Mouse (Mus musculus): ENCODE measurements around the gene Sycp2l. TPM values are rescaled to one million over a fixed set of nuclear protein-coding genes. Genes with fewer than 3 reads are reported as not detected.
"Not testable (repeated sequence)": the region's sequence is repeated elsewhere in the genome, so short reads cannot be mapped to it uniquely, and the experiment has no call there.

The Sycp2l gene
- polyA plus RNA-seq, 1 experiment from 2014 or later = not detected

GRCm38 (mm10) chr13:41153146-41153545 is 39.0 kb downstream of the Sycp2l start:
- H3K4me1 ChIP-seq (replicated peaks; ENCODE audit: control insufficient read depth, insufficient read depth, low read length) = no peaks in the 10 kb centered on the region
- WGBS = 82% methylated on average over 11 of the region's 11 CpGs
- no peak overlapping the region for H3K4me2 ChIP-seq (replicated peaks; ENCODE audit: low read depth, low read length)
- ATAC-seq (ENCODE audit: low FRiP score) (no peak), DNase-seq (ENCODE audit: low spot score) (no peak)
- H3K36me3 ChIP-seq (ENCODE audit: control insufficient read depth, insufficient read depth, low read length) = no peaks in the 10 kb centered on the region
- no peak overlapping the region for H3K9ac ChIP-seq (ENCODE audit: low read depth, low read length)
- H3K9me3 ChIP-seq (ENCODE audit: control insufficient read depth, low read length) = no peaks in the 10 kb centered on the region
- H3K4me3 ChIP-seq (ENCODE audit: low read depth, low read length) = no peak overlapping the region
- no peaks in the 10 kb centered on the region for H3K27me3 ChIP-seq (ENCODE audit: control insufficient read depth, insufficient read depth, low read length)
- no peak overlapping the region for H3K27ac ChIP-seq (ENCODE audit: low read depth, low read length)

- 66% methylated on average over 5 of the region's 5 CpGs for WGBS
- ATAC-seq (ENCODE audit: low FRiP score) = no peak
- DNase-seq (ENCODE audit: low spot score) = no peak
Observed at GRCm38 (mm10) chr13:41158426-41158825, 44.3 kb downstream of the Sycp2l start.

GRCm38 (mm10) chr13:41187886-41188285 is 73.8 kb downstream of the Sycp2l start:
- ATAC-seq (ENCODE audit: low FRiP score) (no peak), DNase-seq (ENCODE audit: low spot score) (no peak)
- Histone ChIP-seq H3K36me3 (ENCODE audit: control insufficient read depth, insufficient read depth, low read length) (0 out of 2 replicates have a peak, but pooled peaks cover 2% of the 10 kb centered on the region), H3K27ac (ENCODE audit: low read depth, low read length) (no peak overlapping the region), H3K27me3 (ENCODE audit: control insufficient read depth, insufficient read depth, low read length) (no peaks in the 10 kb centered on the region), H3K9me3 (ENCODE audit: control insufficient read depth, low read length) (no peaks in the 10 kb centered on the region), H3K4me3 (ENCODE audit: low read depth, low read length) (no peak overlapping the region), H3K9ac (ENCODE audit: low read depth, low read length) (no peak overlapping the region), H3K4me1 (replicated peaks; ENCODE audit: control insufficient read depth, insufficient read depth, low read length) (no peaks in the 10 kb centered on the region), H3K4me2 (replicated peaks; ENCODE audit: low read depth, low read length) (no peak overlapping the region)
- 81% methylated on average over 6 of the region's 6 CpGs for WGBS

More at GRCm38 (mm10) chr13:41158426-41158825, 44.3 kb downstream of the Sycp2l start:
- Histone ChIP-seq H3K27me3 (ENCODE audit: control insufficient read depth, insufficient read depth, low read length) (no peaks in the 10 kb centered on the region), H3K9me3 (ENCODE audit: control insufficient read depth, low read length) (no peaks in the 10 kb centered on the region), H3K27ac (ENCODE audit: low read depth, low read length) (no peak overlapping the region), H3K9ac (ENCODE audit: low read depth, low read length) (no peak overlapping the region), H3K4me2 (replicated peaks; ENCODE audit: low read depth, low read length) (no peak overlapping the region), H3K36me3 (ENCODE audit: control insufficient read depth, insufficient read depth, low read length) (no peaks in the 10 kb centered on the region), H3K4me1 (replicated peaks; ENCODE audit: control insufficient read depth, insufficient read depth, low read length) (no peaks in the 10 kb centered on the region), H3K4me3 (ENCODE audit: low read depth, low read length) (no peak overlapping the region)

- Histone ChIP-seq H3K4me2 (replicated peaks; ENCODE audit: low read depth, low read length) (no peak overlapping the region), H3K36me3 (ENCODE audit: control insufficient read depth, insufficient read depth, low read length) (no peaks in the 10 kb centered on the region), H3K27ac (ENCODE audit: low read depth, low read length) (no peak overlapping the region), H3K27me3 (ENCODE audit: control insufficient read depth, insufficient read depth, low read length) (no peaks in the 10 kb centered on the region), H3K9ac (ENCODE audit: low read depth, low read length) (no peak overlapping the region), H3K4me3 (ENCODE audit: low read depth, low read length) (no peak overlapping the region), H3K4me1 (replicated peaks; ENCODE audit: control insufficient read depth, insufficient read depth, low read length) (no peaks in the 10 kb centered on the region), H3K9me3 (ENCODE audit: control insufficient read depth, low read length) (no peaks in the 10 kb centered on the region)
- ATAC-seq (ENCODE audit: low FRiP score) (no peak), DNase-seq (ENCODE audit: low spot score) (no peak)
- 67% methylated on average over 3 of the region's 3 CpGs for WGBS
Observed at GRCm38 (mm10) chr13:41195640-41196333, 81.7 kb downstream of the Sycp2l start.

- H3K9me3 ChIP-seq (ENCODE audit: control insufficient read depth, low read length) = no peaks in the 10 kb centered on the region
- 86% methylated on average over 2 of the region's 2 CpGs for WGBS
- H3K4me2 ChIP-seq (replicated peaks; ENCODE audit: low read depth, low read length) = no peak overlapping the region
- H3K4me3 ChIP-seq (ENCODE audit: low read depth, low read length) = no peak overlapping the region
- no peaks in the 10 kb centered on the region for H3K4me1 ChIP-seq (replicated peaks; ENCODE audit: control insufficient read depth, insufficient read depth, low read length)
- DNase-seq (ENCODE audit: low spot score) (no peak), ATAC-seq (ENCODE audit: low FRiP score) (no peak)
- H3K36me3 ChIP-seq (ENCODE audit: control insufficient read depth, insufficient read depth, low read length) = no peaks in the 10 kb centered on the region
- H3K27ac ChIP-seq (ENCODE audit: low read depth, low read length) = no peak overlapping the region
- H3K9ac ChIP-seq (ENCODE audit: low read depth, low read length) = no peak overlapping the region
- no peaks in the 10 kb centered on the region for H3K27me3 ChIP-seq (ENCODE audit: control insufficient read depth, insufficient read depth, low read length)
Observed at GRCm38 (mm10) chr13:41200861-41201260, 86.8 kb downstream of the Sycp2l start.

- Histone ChIP-seq H3K27me3 (ENCODE audit: control insufficient read depth, insufficient read depth, low read length) (no peaks in the 10 kb centered on the region), H3K4me3 (ENCODE audit: low read depth, low read length) (no peak overlapping the region), H3K4me2 (replicated peaks; ENCODE audit: low read depth, low read length) (no peak overlapping the region), H3K27ac (ENCODE audit: low read depth, low read length) (no peak overlapping the region), H3K9me3 (ENCODE audit: control insufficient read depth, low read length) (no peaks in the 10 kb centered on the region), H3K9ac (ENCODE audit: low read depth, low read length) (no peak overlapping the region), H3K36me3 (ENCODE audit: control insufficient read depth, insufficient read depth, low read length) (no peaks in the 10 kb centered on the region), H3K4me1 (replicated peaks; ENCODE audit: control insufficient read depth, insufficient read depth, low read length) (no peaks in the 10 kb centered on the region)
- DNase-seq (ENCODE audit: low spot score) (no peak), ATAC-seq (ENCODE audit: low FRiP score) (no peak)
- WGBS = 69% methylated on average over 7 of the region's 7 CpGs
Observed at GRCm38 (mm10) chr13:41203289-41203688, 89.2 kb downstream of the Sycp2l start.

GRCm38 (mm10) chr13:41203691-41204090 is 89.6 kb downstream of the Sycp2l start:
- Histone ChIP-seq H3K4me3 (ENCODE audit: low read depth, low read length) (no peak overlapping the region), H3K36me3 (ENCODE audit: control insufficient read depth, insufficient read depth, low read length) (no peaks in the 10 kb centered on the region), H3K9ac (ENCODE audit: low read depth, low read length) (no peak overlapping the region), H3K4me1 (replicated peaks; ENCODE audit: control insufficient read depth, insufficient read depth, low read length) (no peaks in the 10 kb centered on the region), H3K27ac (ENCODE audit: low read depth, low read length) (no peak overlapping the region), H3K27me3 (ENCODE audit: control insufficient read depth, insufficient read depth, low read length) (no peaks in the 10 kb centered on the region), H3K4me2 (replicated peaks; ENCODE audit: low read depth, low read length) (no peak overlapping the region), H3K9me3 (ENCODE audit: control insufficient read depth, low read length) (no peaks in the 10 kb centered on the region)
- 70% methylated on average over 9 of the region's 9 CpGs for WGBS
- DNase-seq (ENCODE audit: low spot score) = no peak
- ATAC-seq (ENCODE audit: low FRiP score) = no peak

GRCm38 (mm10) chr13:41205568-41205967 is 91.5 kb downstream of the Sycp2l start:
- DNase-seq (ENCODE audit: low spot score); H3K4me3 ChIP-seq (ENCODE audit: low read depth, low read length); ATAC-seq (ENCODE audit: low FRiP score); H3K9ac ChIP-seq (ENCODE audit: low read depth, low read length); H3K9me3 ChIP-seq (ENCODE audit: control insufficient read depth, low read length); H3K4me1 ChIP-seq (replicated peaks; ENCODE audit: control insufficient read depth, insufficient read depth, low read length); H3K36me3 ChIP-seq (ENCODE audit: control insufficient read depth, insufficient read depth, low read length); H3K27ac ChIP-seq (ENCODE audit: low read depth, low read length); H3K27me3 ChIP-seq (ENCODE audit: control insufficient read depth, insufficient read depth, low read length); H3K4me2 ChIP-seq (replicated peaks; ENCODE audit: low read depth, low read length): not testable (repeated sequence)

- Histone ChIP-seq H3K27ac (ENCODE audit: low read depth, low read length) (no peak overlapping the region), H3K4me1 (replicated peaks; ENCODE audit: control insufficient read depth, insufficient read depth, low read length) (no peaks in the 10 kb centered on the region), H3K4me3 (ENCODE audit: low read depth, low read length) (no peak overlapping the region), H3K9ac (ENCODE audit: low read depth, low read length) (no peak overlapping the region), H3K36me3 (ENCODE audit: control insufficient read depth, insufficient read depth, low read length) (no peaks in the 10 kb centered on the region), H3K4me2 (replicated peaks; ENCODE audit: low read depth, low read length) (no peak overlapping the region), H3K27me3 (ENCODE audit: control insufficient read depth, insufficient read depth, low read length) (no peaks in the 10 kb centered on the region), H3K9me3 (ENCODE audit: control insufficient read depth, low read length) (no peaks in the 10 kb centered on the region)
- ATAC-seq (ENCODE audit: low FRiP score) (no peak), DNase-seq (ENCODE audit: low spot score) (no peak)
- 94% methylated on average over 5 of the region's 5 CpGs for WGBS
Observed at GRCm38 (mm10) chr13:41206241-41206640, 92.1 kb downstream of the Sycp2l start.

Data from hindbrain, embryonic 11.5 days (tissue).